Mouse (Mus musculus): ENCODE results near the gene Rnase9. TPM values are rescaled to one million over a fixed set of nuclear protein-coding genes. Genes with fewer than 3 reads are reported as not detected.
A peak's percentile ranks its signal among the peaks of the same experiment; 100 is the strongest.

Rnase9 gene
- total RNA-seq, 1 experiment: not detected

GRCm38 (mm10) chr14:51088166-51088969 lies 46.7 kb upstream of the Rnase9 start:
- Histone ChIP-seq H3K4me1 (ENCODE audit: control insufficient read depth in 2 of 2, insufficient read depth in 2 of 2, low read length in 2 of 2, poor library complexity in 1 of 2) (peaks cover 0 to 2% of the 10 kb centered on the region in 2 experiments; a peak in 2 of 4 replicates), H3K27ac (ENCODE audit: insufficient read depth, low read depth, low read length, poor library complexity, severe bottlenecking) (peak overlapping the region; percentile 65; the same call in 1 of the 2 replicates), H3K36me3 (ENCODE audit: control insufficient read depth, insufficient read depth, low read length, poor library complexity, severe bottlenecking) (no peaks in the 10 kb centered on the region), H3K9ac (ENCODE audit: insufficient read depth, low read depth, low read length, poor library complexity, severe bottlenecking) (peak overlapping the region; percentile 85), H3K4me3 (ENCODE audit: insufficient read depth in 1 of 2, low read depth in 1 of 2, low read length in 2 of 2, poor library complexity in 1 of 2, severe bottlenecking in 1 of 2) (peak overlapping the region; percentile 70 to 92), H3K9me3 (ENCODE audit: control insufficient read depth, insufficient read depth, low read depth, low read length) (no peaks in the 10 kb centered on the region)
- TF ChIP-seq ZNF384 (IDR thresholded peaks at IDR 0.05; ENCODE audit: low read depth, low read length): no peak
- peak; percentile 13; the same call in 1 of the 2 replicates for TF ChIP-seq HCFC1 (IDR thresholded peaks at IDR 0.05; ENCODE audit: borderline replicate concordance, insufficient read depth, low read length)
- no peak for TF ChIP-seq CHD2 (IDR thresholded peaks at IDR 0.05; ENCODE audit: low read depth, low read length)
- no peak for TF ChIP-seq ZC3H11A (IDR thresholded peaks at IDR 0.05; ENCODE audit: borderline replicate concordance, low read depth, low read length)
- TF ChIP-seq MAFK (IDR thresholded peaks at IDR 0.05; ENCODE audit: insufficient read depth, low read depth, low read length): peak; percentile 87
- in situ Hi-C loops (cut with MboI; ENCODE audit: low sequenced_read_pairs in 2 of 2, unreplicated experiment in 2 of 2): loop anchor here in 1 of 2 experiments (25.0 kb wide), 1 partner anchor 674 kb away; the partner anchor contains the start of gene Ang4
- DNase-seq (ENCODE audit: low read depth, low spot score): peak; percentile 70

DNA sequence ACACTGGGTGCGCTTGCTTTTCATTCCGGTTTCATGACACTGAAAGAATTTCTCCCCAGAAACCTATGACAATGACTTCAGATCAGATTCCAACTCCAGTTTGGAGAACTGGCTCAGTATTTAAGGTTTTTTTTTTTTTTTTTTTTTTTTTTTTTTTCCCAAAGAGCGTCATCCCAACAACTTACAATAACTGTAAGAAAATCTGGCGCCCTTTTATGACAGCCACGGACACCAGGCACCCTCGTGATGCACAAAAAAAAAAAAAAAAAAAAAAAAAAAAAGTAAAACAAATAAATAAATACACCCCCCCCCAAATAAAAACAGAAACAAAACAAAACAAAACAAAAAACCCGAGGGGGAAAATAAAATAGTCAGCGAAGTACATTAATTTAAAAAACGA lies 46.1 kb upstream of the Rnase9 start:
- Histone ChIP-seq H3K4me1 (ENCODE audit: control insufficient read depth in 2 of 2, insufficient read depth in 2 of 2, low read length in 2 of 2, poor library complexity in 1 of 2) (peaks cover 0 to 2% of the 10 kb centered on the region in 2 experiments; a peak in 2 of 4 replicates), H3K36me3 (ENCODE audit: control insufficient read depth, insufficient read depth, low read length, poor library complexity, severe bottlenecking) (no peaks in the 10 kb centered on the region), H3K4me3 (ENCODE audit: insufficient read depth in 1 of 2, low read depth in 1 of 2, low read length in 2 of 2, poor library complexity in 1 of 2, severe bottlenecking in 1 of 2) (peak overlapping the region; percentile 70 to 92), H3K9ac (ENCODE audit: insufficient read depth, low read depth, low read length, poor library complexity, severe bottlenecking) (no peak overlapping the region; the same call in 1 of the 2 replicates), H3K9me3 (ENCODE audit: control insufficient read depth, insufficient read depth, low read depth, low read length) (no peaks in the 10 kb centered on the region), H3K27ac (ENCODE audit: insufficient read depth, low read depth, low read length, poor library complexity, severe bottlenecking) (no peak overlapping the region)
- TF ChIP-seq ZNF384 (IDR thresholded peaks at IDR 0.05; ENCODE audit: low read depth, low read length) (peak; percentile 94; the same call in 1 of the 2 replicates), HCFC1 (IDR thresholded peaks at IDR 0.05; ENCODE audit: borderline replicate concordance, insufficient read depth, low read length) (no peak)
- DNase-seq (ENCODE audit: low read depth, low spot score): no peak
- in situ Hi-C loops (cut with MboI; ENCODE audit: low sequenced_read_pairs in 2 of 2, unreplicated experiment in 2 of 2): loop anchor here in 1 of 2 experiments (25.0 kb wide), 1 partner anchor 675 kb away; the partner anchor contains the start of gene Ang4

DNA sequence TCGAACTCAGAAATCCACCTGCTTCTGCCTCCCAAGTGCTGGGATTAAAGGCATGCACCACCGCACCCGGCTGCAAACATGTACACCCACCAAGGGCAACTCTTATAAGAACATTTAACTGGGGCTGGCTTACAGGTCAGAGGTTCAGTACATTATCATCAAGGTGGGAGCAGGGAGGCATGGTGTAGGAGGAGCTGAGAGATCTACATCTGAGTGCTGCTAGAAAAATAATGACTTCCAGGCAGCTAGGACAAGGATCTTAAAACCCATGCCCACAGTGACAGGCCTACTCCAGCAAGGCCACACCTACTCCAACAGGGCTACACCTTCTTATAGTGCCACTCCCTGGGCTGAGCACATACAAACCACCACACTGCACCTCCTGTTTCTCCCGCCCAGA lies 44.2 kb upstream of the Rnase9 start:
- Histone ChIP-seq H3K4me1 (ENCODE audit: control insufficient read depth in 2 of 2, insufficient read depth in 2 of 2, low read length in 2 of 2, poor library complexity in 1 of 2) (peaks cover 0 to 2% of the 10 kb centered on the region in 2 experiments; a peak in 2 of 4 replicates), H3K9ac (ENCODE audit: insufficient read depth, low read depth, low read length, poor library complexity, severe bottlenecking) (no peak overlapping the region), H3K36me3 (ENCODE audit: control insufficient read depth, insufficient read depth, low read length, poor library complexity, severe bottlenecking) (no peaks in the 10 kb centered on the region), H3K4me3 (ENCODE audit: insufficient read depth in 1 of 2, low read depth in 1 of 2, low read length in 2 of 2, poor library complexity in 1 of 2, severe bottlenecking in 1 of 2) (no peak overlapping the region), H3K27ac (ENCODE audit: insufficient read depth, low read depth, low read length, poor library complexity, severe bottlenecking) (no peak overlapping the region), H3K9me3 (ENCODE audit: control insufficient read depth, insufficient read depth, low read depth, low read length) (no peaks in the 10 kb centered on the region)
- no peak for DNase-seq (ENCODE audit: low read depth, low spot score)
- TF ChIP-seq MAFK (IDR thresholded peaks at IDR 0.05; ENCODE audit: insufficient read depth, low read depth, low read length): no peak
- no peak for TF ChIP-seq CHD2 (IDR thresholded peaks at IDR 0.05; ENCODE audit: low read depth, low read length)
- no peak for TF ChIP-seq HCFC1 (IDR thresholded peaks at IDR 0.05; ENCODE audit: borderline replicate concordance, insufficient read depth, low read length)
- no peak for TF ChIP-seq ZC3H11A (IDR thresholded peaks at IDR 0.05; ENCODE audit: borderline replicate concordance, low read depth, low read length)
- no peak for TF ChIP-seq ZNF384 (IDR thresholded peaks at IDR 0.05; ENCODE audit: low read depth, low read length)
- in situ Hi-C loops (cut with MboI; ENCODE audit: low sequenced_read_pairs in 2 of 2, unreplicated experiment in 2 of 2): loop anchor here in 1 of 2 experiments (25.0 kb wide), 1 partner anchor 676 kb away; the partner anchor contains the start of gene Ang4

DNA sequence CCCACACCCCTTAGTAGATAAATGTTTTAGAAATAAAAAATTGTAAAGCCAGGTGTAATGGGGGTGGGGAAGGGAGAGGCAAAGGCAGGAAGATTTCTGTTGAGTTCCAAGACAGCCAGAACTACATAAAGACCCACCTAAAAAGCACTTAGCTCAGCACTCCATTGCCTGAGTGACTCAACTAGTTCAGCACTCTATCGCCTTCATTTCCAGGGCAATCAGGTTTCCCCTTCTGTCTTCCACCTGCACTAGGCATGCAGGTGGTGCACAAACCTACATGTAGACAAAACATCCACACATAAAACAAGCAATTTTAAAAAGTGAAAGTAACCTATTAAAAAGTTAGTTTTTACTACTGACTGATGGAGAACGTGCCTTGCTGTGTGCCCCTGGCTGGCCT lies 43.4 kb upstream of the Rnase9 start:
- Histone ChIP-seq H3K9ac (ENCODE audit: insufficient read depth, low read depth, low read length, poor library complexity, severe bottlenecking) (no peak overlapping the region), H3K36me3 (ENCODE audit: control insufficient read depth, insufficient read depth, low read length, poor library complexity, severe bottlenecking) (no peaks in the 10 kb centered on the region), H3K4me3 (ENCODE audit: insufficient read depth in 1 of 2, low read depth in 1 of 2, low read length in 2 of 2, poor library complexity in 1 of 2, severe bottlenecking in 1 of 2) (no peak overlapping the region), H3K9me3 (ENCODE audit: control insufficient read depth, insufficient read depth, low read depth, low read length) (no peaks in the 10 kb centered on the region), H3K27ac (ENCODE audit: insufficient read depth, low read depth, low read length, poor library complexity, severe bottlenecking) (no peak overlapping the region), H3K4me1 (ENCODE audit: control insufficient read depth in 2 of 2, insufficient read depth in 2 of 2, low read length in 2 of 2, poor library complexity in 1 of 2) (peaks cover 0 to 3% of the 10 kb centered on the region in 2 experiments; a peak in 2 of 4 replicates)
- DNase-seq (ENCODE audit: low read depth, low spot score): no peak
- no peak for TF ChIP-seq ZC3H11A (IDR thresholded peaks at IDR 0.05; ENCODE audit: borderline replicate concordance, low read depth, low read length)
- TF ChIP-seq MAFK (IDR thresholded peaks at IDR 0.05; ENCODE audit: insufficient read depth, low read depth, low read length): no peak
- TF ChIP-seq ZNF384 (IDR thresholded peaks at IDR 0.05; ENCODE audit: low read depth, low read length): no peak
- TF ChIP-seq HCFC1 (IDR thresholded peaks at IDR 0.05; ENCODE audit: borderline replicate concordance, insufficient read depth, low read length): no peak
- in situ Hi-C loops (cut with MboI; ENCODE audit: low sequenced_read_pairs in 2 of 2, unreplicated experiment in 2 of 2): loop anchor here in 1 of 2 experiments (25.0 kb wide), 1 partner anchor 677 kb away; the partner anchor contains the start of gene Ang4

Data from ES-E14 (cell line).